Mouse (Mus musculus): ENCODE results near the gene Iqch. TPM values are rescaled to one million over a fixed set of nuclear protein-coding genes. Genes with fewer than 3 reads are reported as not detected.

The Iqch gene
- polyA plus RNA-seq (2015; fragmentation: Illumina TruSeq; extraction: RNeasy Lipid Tissue Mini Kit (QIAGEN cat#74804); ENCODE audit: low read depth, low replicate concordance) = not detected

DNA sequence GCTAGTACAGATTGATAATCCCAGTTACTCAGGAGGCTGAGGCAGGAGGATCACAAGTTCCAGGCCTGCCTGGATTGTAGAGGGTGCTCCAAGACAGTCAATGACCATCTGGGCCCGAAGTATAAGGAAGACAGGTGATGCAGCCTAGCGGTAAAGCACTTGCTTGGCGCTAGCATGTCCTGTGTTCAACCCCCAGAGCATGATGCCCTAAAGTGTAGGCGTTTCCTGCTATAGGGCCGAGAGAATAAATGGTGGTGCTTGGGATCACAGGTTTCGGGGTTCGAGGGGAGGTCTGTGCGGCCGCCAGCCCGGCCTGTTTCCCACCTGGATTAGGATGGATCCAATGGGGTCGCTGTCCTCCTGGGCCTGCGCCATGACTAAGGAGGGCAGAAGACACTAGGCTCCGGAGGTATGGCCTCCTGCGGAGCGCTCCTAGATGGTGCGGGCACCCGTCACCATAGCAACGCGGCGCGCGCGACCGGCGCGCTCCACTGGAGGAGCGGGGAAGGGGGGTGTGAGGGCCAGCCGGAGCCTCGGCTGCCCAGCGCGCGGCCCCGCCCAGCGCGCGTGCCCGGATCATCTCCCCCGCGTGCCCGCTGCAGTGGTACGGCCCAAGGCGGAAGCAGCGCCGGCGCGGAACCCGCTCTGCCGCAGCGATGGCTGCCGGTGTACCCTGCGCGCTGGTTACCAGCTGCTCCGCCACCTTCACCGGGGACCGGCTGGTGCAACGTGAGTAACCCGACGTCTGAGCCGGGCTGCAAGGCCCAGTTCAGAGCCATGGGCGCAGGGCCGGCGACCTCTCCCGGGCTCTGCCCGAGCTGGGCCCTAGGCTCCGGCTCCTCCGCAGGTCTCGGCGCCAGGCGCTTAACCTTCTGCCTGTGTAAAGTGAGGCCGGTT is at the start of gene Iqch, which contains the start of gene Aagab:
Gene Iqch (minus strand): TSS at position 451 of the 897 bp plus-strand sequence.
Gene Aagab (plus strand): TSS at position 618 of the 897 bp plus-strand sequence.

DNA sequence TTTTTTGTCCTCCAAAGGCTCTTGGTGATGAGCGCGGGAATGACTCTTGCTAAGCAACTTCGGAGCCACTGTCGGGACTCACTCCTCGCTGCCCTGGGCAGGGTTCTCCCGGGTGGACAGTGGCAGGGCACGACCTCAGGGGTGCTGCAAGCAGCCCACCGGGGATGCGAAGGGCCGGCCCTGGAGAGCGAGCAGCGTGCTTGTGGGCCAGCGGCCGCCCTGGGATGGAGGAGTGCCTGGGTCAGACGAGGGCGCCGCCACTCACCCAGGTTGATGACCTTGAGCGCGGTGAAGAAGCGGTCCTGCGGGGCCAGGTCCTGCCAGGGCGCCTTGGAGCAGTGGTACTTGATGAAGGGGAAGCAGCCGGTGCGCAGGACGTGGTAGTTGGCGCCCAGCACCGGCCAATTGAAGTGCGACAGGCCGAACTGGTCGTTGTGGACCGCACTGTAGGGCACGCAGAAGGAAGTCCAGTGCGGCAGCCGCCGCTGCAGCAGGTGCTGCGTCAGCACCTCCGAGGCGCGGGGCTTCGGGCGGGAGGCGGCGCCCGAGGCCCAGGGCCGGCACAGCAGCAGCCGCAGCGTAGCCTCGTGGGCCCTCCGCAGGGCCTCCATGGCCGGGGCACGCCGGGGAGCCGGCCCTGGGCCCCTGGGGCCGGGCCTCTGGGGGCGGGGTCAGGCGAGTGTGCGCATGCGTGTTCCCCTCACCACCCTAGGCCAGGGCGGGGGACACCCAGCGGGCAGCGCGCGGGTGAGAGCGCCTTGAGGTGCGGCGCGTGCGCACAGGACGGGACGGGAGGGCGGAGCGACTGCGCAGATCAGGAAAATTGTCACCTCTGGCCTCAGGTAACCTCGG is 203.5 kb downstream of the Iqch start, which contains the start of gene 2300009A05Rik:
Gene 2300009A05Rik (minus strand): TSS at position 636 of the 852 bp plus-strand sequence.

DNA sequence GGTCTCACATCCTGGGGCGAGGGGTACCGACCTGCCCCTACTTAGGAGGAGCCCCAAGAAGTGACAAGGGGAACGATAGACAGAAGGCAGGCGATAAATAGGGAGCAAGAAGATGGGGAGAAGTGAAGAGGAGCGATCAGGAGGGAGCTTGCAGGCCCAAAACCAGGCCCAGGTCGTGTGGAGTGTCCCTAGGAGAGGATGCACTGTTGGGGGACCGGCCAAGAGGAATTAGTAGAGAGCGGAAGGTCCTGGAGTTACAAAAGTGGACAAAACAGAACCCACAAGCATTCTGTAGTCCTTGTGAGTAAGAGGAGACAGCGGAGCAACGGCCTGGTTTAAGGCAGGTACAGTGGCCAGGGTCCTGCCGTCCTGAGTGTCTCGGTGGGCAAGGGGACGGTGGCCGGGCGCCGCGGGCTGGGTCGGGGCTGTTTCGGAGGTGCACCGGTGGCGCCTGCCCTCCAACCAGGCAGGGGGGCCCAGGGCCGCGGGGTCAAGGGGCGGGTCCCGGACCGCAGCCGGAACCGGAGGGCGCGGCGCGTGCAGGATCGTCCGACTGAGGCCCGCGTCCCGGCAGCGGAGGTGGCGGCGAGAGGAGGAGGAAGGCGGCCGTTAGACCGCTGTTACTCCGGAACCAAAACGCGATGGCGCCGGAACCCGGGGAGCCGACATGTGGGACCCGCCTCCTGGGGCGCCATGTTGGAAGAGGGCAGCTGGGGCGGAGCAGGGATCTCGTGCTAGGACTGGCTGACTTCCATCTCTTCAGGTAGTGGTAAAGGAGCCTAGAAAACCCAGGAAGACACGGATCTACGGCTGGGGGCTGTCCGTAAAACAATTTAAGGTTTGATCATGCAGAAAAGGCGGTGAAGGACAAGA is 224.8 kb downstream of the Iqch start, which contains the start of gene Map2k5:
Gene Map2k5 (minus strand): TSS at position 633 of the 873 bp plus-strand sequence.

Other genes starting within 250 kb of the Iqch start
- gene Map2k5, start 224.6 kb downstream of the Iqch start, polyA plus RNA-seq (2015; fragmentation: Illumina TruSeq; extraction: RNeasy Lipid Tissue Mini Kit (QIAGEN cat#74804); ENCODE audit: low read depth, low replicate concordance) = 27.6 TPM
- 26.3 TPM for gene 2300009A05Rik, start 203.2 kb downstream of the Iqch start, polyA plus RNA-seq (2015; fragmentation: Illumina TruSeq; extraction: RNeasy Lipid Tissue Mini Kit (QIAGEN cat#74804); ENCODE audit: low read depth, low replicate concordance)
- gene Aagab, start 167 bp upstream of the Iqch start, polyA plus RNA-seq (2015; fragmentation: Illumina TruSeq; extraction: RNeasy Lipid Tissue Mini Kit (QIAGEN cat#74804); ENCODE audit: low read depth, low replicate concordance) = 33.4 TPM
- gene Smad3, start 155.5 kb upstream of the Iqch start, polyA plus RNA-seq (2015; fragmentation: Illumina TruSeq; extraction: RNeasy Lipid Tissue Mini Kit (QIAGEN cat#74804); ENCODE audit: low read depth, low replicate concordance) = 30.6 TPM

Measured in brain, adult 10 weeks (tissue).